Mouse (Mus musculus) erythroblast, embryonic 14.5 days (primary cell): ENCODE results near the gene Kif6.

Experiments used
- GATA1 ChIP-seq: IDR thresholded peaks from 2 replicates; pipeline ENCODE4 v1.6.1; 2012; ENCODE audit warnings: low read length, inconsistent platforms, mixed read lengths
- TAL1 ChIP-seq: IDR thresholded peaks from 3 replicates; pipeline ENCODE4 v1.6.1; 2012; ENCODE audit warnings: low read length, inconsistent platforms, mixed read lengths

GRCm38 (mm10) chr17:49743580-49744463 lies 128.9 kb downstream of the Kif6 start:
- TF ChIP-seq TAL1, result no peak
- no peak for TF ChIP-seq GATA1
